Mouse (Mus musculus) heart, embryonic 15.5 days (tissue): ENCODE measurements around the gene Nploc4. TPM values are rescaled to one million over a fixed set of nuclear protein-coding genes. Genes with fewer than 3 reads are reported as not detected.
A peak's percentile ranks its signal among the peaks of the same experiment; 100 is the strongest.

ENCODE experiments used
- ATAC-seq: fragments of 200-750 bp; cut with Nextera tagmentation; replicated peaks from 2 replicates; pipeline ENCODE4 v1.8.0; 2017; ENCODE audit warnings: low read depth, moderate TSS enrichment; ENCODE audit not compliant: insufficient number of reproducible peaks, insufficient read depth, low FRiP score
- H3K27ac ChIP-seq: fragments of 300-500 bp; sonication (generic); 2 replicates; pipeline ENCODE4 v1.5.1; 2015; ENCODE audit warnings: mild to moderate bottlenecking, inconsistent platforms
- H3K27me3 ChIP-seq: fragments of 300-500 bp; sonication (generic); 2 replicates; pipeline ENCODE4 v1.6.1; 2015; ENCODE audit warnings: inconsistent platforms
- H3K36me3 ChIP-seq: fragments of 300-500 bp; sonication (generic); 2 replicates; pipeline ENCODE4 v1.6.1; 2015; ENCODE audit warnings: mild to moderate bottlenecking, inconsistent platforms
- H3K4me1 ChIP-seq: fragments of 300-500 bp; sonication (generic); replicated peaks from 2 replicates; pipeline ENCODE4 v1.6.1; 2015; ENCODE audit warnings: inconsistent platforms
- H3K4me2 ChIP-seq: fragments of 300-500 bp; sonication (generic); 2 replicates; pipeline ENCODE4 v1.6.1; 2015; ENCODE audit warnings: inconsistent platforms, mild to moderate bottlenecking, moderate library complexity
- H3K4me3 ChIP-seq: fragments of 300-500 bp; sonication (generic); 2 replicates; pipeline ENCODE4 v1.5.1; 2015; ENCODE audit warnings: mild to moderate bottlenecking, inconsistent platforms
- H3K9ac ChIP-seq: fragments of 300-500 bp; sonication (generic); 2 replicates; pipeline ENCODE4 v1.6.1; 2015; ENCODE audit warnings: mild to moderate bottlenecking, inconsistent platforms
- H3K9me3 ChIP-seq: fragments of 300-500 bp; sonication (generic); replicated peaks from 2 replicates; pipeline ENCODE4 v1.6.1; 2016; ENCODE audit warnings: inconsistent platforms
- WGBS: fragments of 180-500 bp; shearing (Covaris S2); methylation state at CpG from one replicate; pipeline ENCODE4 v1.1.7; 2015; ENCODE audit warnings: mixed read lengths; 5-methylcytosine and 5-hydroxymethylcytosine counted together
- polyA plus RNA-seq: library from polyadenylated mRNA; unstranded; fragments of >200 nt; fragmentation: Nextera tagmentation; extraction: Ambion mirVana; gene quantifications from 2 replicates; pipeline ENCODE4 v1.2.1, GENCODE M21; 2015

Gene Nploc4
- polyA plus RNA-seq, 1 experiment from 2014 or later = 22.5 TPM

DNA sequence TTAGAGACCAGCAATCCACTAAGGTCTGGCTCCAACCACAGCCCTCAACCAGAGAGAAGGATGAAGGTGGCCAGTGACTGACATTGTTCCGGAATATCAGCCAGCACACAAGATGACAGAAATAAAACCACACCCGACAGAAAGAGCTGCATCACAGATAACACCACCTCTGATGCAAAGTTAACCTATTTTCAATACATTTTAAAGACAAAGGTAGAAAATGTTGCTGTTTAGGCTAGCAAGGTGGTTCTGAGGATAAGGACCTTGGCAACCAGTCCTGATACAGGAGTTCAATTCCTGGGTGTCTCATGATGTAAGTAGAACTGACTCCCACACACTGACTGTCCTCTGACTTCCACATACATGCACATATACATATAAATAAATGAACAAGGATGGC, 38.2 kb downstream of the Nploc4 start:
- H3K9me3 ChIP-seq = no peaks in the 10 kb centered on the region
- H3K9ac ChIP-seq = no peak overlapping the region
- H3K27ac ChIP-seq = no peak overlapping the region
- peaks cover 57% of the 10 kb centered on the region for H3K36me3 ChIP-seq
- no peak overlapping the region for H3K4me2 ChIP-seq
- ATAC-seq = no peak
- WGBS = 86% methylated on average over 2 of the region's 2 CpGs
- no peaks in the 10 kb centered on the region for H3K27me3 ChIP-seq
- no peak overlapping the region for H3K4me3 ChIP-seq
- H3K4me1 ChIP-seq = no peaks in the 10 kb centered on the region

DNA sequence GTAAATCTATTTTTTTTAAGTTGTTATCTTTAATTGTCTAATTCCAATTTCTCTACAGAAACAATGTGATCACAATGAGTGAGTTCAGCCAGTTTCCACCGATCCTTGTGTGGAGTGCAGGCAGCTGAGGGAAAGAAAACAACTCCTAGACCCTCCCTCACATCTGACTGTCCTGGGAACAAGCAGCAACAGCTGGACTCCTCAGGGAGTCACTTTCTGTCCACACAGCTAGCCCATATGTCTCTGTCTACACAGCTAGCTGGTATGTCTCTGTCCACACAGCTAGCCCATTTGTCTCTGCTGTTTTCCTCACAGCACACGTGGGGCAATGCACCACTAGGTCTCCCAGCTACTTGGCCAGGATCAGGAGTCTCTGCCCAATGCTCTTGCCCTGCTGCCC, 39.9 kb downstream of the Nploc4 start:
- 74% methylated on average over 2 of the region's 2 CpGs for WGBS
- ATAC-seq = no peak
- H3K9me3 ChIP-seq = no peaks in the 10 kb centered on the region
- H3K27me3 ChIP-seq = no peaks in the 10 kb centered on the region
- H3K4me1 ChIP-seq = no peaks in the 10 kb centered on the region
- H3K27ac ChIP-seq = no peak overlapping the region
- no peak overlapping the region for H3K4me2 ChIP-seq
- H3K9ac ChIP-seq = 0 out of 2 replicates have a peak overlapping the region, but pooled peaks have one; percentile 6
- H3K4me3 ChIP-seq = no peak overlapping the region
- peaks cover 55% of the 10 kb centered on the region for H3K36me3 ChIP-seq

GRCm38 (mm10) chr11:120395661-120396060, 41.8 kb downstream of the Nploc4 start:
- Histone ChIP-seq H3K27ac (no peak overlapping the region), H3K27me3 (no peaks in the 10 kb centered on the region), H3K4me1 (no peaks in the 10 kb centered on the region), H3K9ac (no peak overlapping the region), H3K9me3 (no peaks in the 10 kb centered on the region), H3K4me3 (no peak overlapping the region), H3K36me3 (peaks cover 56% of the 10 kb centered on the region), H3K4me2 (no peak overlapping the region)
- 0 out of 2 replicates have a peak, but pooled peaks have one; percentile 18 for ATAC-seq
- WGBS = 68% methylated on average over 4 of the region's 4 CpGs

DNA sequence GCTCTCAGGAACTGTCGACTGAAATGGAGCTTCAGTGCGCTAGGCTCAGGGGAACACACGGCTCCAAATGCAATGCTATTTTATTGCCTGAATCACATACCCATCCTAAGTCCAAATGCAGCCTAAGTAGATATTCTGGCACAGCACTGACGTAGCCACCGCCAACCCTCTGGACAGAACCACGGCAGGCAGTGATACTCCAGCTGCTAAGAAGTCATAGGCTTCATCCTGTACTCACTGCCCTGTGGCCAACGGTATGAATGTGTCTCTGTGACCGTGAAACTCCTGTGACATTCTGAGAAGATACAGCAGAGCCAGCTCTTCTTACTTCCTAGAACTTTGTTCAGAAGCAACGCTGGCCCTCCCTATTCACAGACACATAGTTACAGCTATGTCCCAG, 48.9 kb downstream of the Nploc4 start:
- WGBS = 86% methylated on average over 9 of the region's 9 CpGs

GRCm38 (mm10) chr11:120387157-120387556, 50.4 kb downstream of the Nploc4 start:
- peaks cover 57% of the 10 kb centered on the region for H3K36me3 ChIP-seq
- ATAC-seq = no peak

More for the DNA sequence above, 48.9 kb downstream of the Nploc4 start:
- H3K4me1 ChIP-seq = peaks cover 31% of the 10 kb centered on the region
- H3K9me3 ChIP-seq = no peaks in the 10 kb centered on the region
- no peak overlapping the region for H3K9ac ChIP-seq
- H3K36me3 ChIP-seq = peaks cover 55% of the 10 kb centered on the region
- no peak for ATAC-seq
- no peak overlapping the region for H3K4me2 ChIP-seq
- H3K27ac ChIP-seq = peak overlapping the region; percentile 16
- H3K27me3 ChIP-seq = no peaks in the 10 kb centered on the region
- H3K4me3 ChIP-seq = no peak overlapping the region

GRCm38 (mm10) chr11:120386632-120387031, 50.9 kb downstream of the Nploc4 start:
- H3K4me1 ChIP-seq = peaks cover 48% of the 10 kb centered on the region
- peak; percentile 65; the same call in 1 of the 2 replicates for ATAC-seq
- H3K36me3 ChIP-seq = peaks cover 57% of the 10 kb centered on the region
- no peak overlapping the region for H3K4me3 ChIP-seq
- H3K9me3 ChIP-seq = no peaks in the 10 kb centered on the region
- no peaks in the 10 kb centered on the region for H3K27me3 ChIP-seq
- no peak overlapping the region for H3K9ac ChIP-seq
- 0 out of 2 replicates have a peak overlapping the region, but pooled peaks have one; percentile 21 for H3K4me2 ChIP-seq
- peak overlapping the region; percentile 93 for H3K27ac ChIP-seq
- 57% methylated on average over 6 of the region's 6 CpGs for WGBS

More at GRCm38 (mm10) chr11:120387157-120387556, 50.4 kb downstream of the Nploc4 start:
- Histone ChIP-seq H3K27me3 (no peaks in the 10 kb centered on the region), H3K4me3 (no peak overlapping the region), H3K9ac (no peak overlapping the region), H3K4me1 (peaks cover 42% of the 10 kb centered on the region), H3K4me2 (no peak overlapping the region), H3K27ac (peak overlapping the region; percentile 93), H3K9me3 (no peaks in the 10 kb centered on the region)
- 39% methylated on average over 2 of the region's 2 CpGs for whole genome bisulfite sequencing

- Histone ChIP-seq H3K36me3 (peaks cover 50% of the 10 kb centered on the region), H3K27ac (peak overlapping the region; percentile 91), H3K9ac (peak overlapping the region; percentile 7; the same call in 1 of the 2 replicates), H3K4me1 (peaks cover 70% of the 10 kb centered on the region), H3K9me3 (no peaks in the 10 kb centered on the region), H3K4me3 (no peak overlapping the region), H3K27me3 (no peaks in the 10 kb centered on the region), H3K4me2 (0 out of 2 replicates have a peak overlapping the region, but pooled peaks have one; percentile 11)
- peak; percentile 64 for ATAC-seq
- WGBS = 49% methylated on average over 9 of the region's 9 CpGs
Measured at GRCm38 (mm10) chr11:120382509-120382908, 55.0 kb downstream of the Nploc4 start.

DNA sequence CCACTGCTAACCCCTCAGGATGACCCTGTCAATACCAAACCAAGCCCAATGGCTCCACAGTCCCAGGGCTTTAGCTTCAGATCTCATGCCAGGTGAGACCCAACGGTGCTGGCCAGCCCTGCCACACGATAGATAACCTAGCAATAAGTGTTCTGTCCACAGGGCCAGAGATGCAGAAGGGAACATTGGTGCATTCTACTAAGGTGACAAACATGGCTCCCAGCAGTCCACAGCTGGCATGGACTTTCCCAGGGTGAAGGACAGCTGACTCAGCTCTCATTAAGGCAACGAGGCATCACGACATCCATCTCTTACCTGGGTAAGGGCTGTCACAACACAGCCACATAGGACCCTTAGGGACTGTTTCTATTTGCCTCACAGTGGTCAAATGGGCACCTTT, 56.4 kb downstream of the Nploc4 start:
- H3K36me3 ChIP-seq = peaks cover 62% of the 10 kb centered on the region
- H3K4me3 ChIP-seq = no peak overlapping the region
- H3K27me3 ChIP-seq = no peaks in the 10 kb centered on the region
- no peak for ATAC-seq
- H3K9me3 ChIP-seq = no peaks in the 10 kb centered on the region
- H3K4me2 ChIP-seq = no peak overlapping the region
- 84% methylated on average over 4 of the region's 4 CpGs for WGBS
- 0 out of 2 replicates have a peak overlapping the region, but pooled peaks have one; percentile 9 for H3K9ac ChIP-seq
- H3K27ac ChIP-seq = peak overlapping the region; percentile 91
- peaks cover 70% of the 10 kb centered on the region for H3K4me1 ChIP-seq

DNA sequence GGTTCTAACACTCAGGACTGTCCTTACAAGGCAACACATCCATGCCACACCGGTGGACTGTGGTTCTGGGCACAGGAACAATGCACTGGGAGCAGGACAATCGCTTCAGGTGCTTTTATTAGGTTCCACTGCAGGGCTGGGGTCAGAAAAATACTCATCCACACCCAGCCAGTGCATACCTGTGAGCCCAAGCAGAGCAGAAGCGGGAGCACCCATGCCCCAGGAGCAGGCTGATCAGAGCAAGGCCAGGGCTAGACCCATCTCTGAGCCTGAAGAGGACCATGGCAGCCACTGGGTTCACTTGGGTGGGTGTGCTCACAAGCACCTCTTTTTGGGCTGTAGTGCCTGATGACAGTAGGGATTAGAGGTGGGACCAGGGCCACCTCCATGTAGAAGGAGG, 57.2 kb downstream of the Nploc4 start:
- Histone ChIP-seq H3K36me3 (peaks cover 64% of the 10 kb centered on the region), H3K9me3 (no peaks in the 10 kb centered on the region), H3K27ac (no peak overlapping the region), H3K4me2 (no peak overlapping the region), H3K4me3 (no peak overlapping the region), H3K27me3 (no peaks in the 10 kb centered on the region), H3K4me1 (peaks cover 61% of the 10 kb centered on the region), H3K9ac (no peak overlapping the region)
- WGBS = 85% methylated on average over 3 of the region's 3 CpGs
- no peak for ATAC-seq

- WGBS = 8% methylated on average over 54 of the region's 54 CpGs
- peaks cover 66% of the 10 kb centered on the region for H3K4me1 ChIP-seq
- no peaks in the 10 kb centered on the region for H3K27me3 ChIP-seq
- peak within 1 kb of the TSS; percentile 78 for H3K27ac ChIP-seq
- peaks cover 66% of the 10 kb centered on the region for H3K36me3 ChIP-seq
- H3K4me2 ChIP-seq = peak within 1 kb of the TSS; percentile 97
- no peaks in the 10 kb centered on the region for H3K9me3 ChIP-seq
- peak within 1 kb of the TSS; percentile 82 for H3K4me3 ChIP-seq
- ATAC-seq = peak; percentile 79
- H3K9ac ChIP-seq = peak within 1 kb of the TSS; percentile 86
Measured at GRCm38 (mm10) chr11:120378611-120379540, 58.6 kb downstream of the Nploc4 start, which contains the start of gene Faap100. TSS of gene Faap100 (minus strand) at chr11:120378764.

- peak; percentile 7 for ATAC-seq
- H3K9me3 ChIP-seq = no peaks in the 10 kb centered on the region
- 2% methylated on average over 34 of the region's 40 CpGs for WGBS
- peak overlapping the region; percentile 67 for H3K27ac ChIP-seq
- peaks cover 69% of the 10 kb centered on the region for H3K4me1 ChIP-seq
- H3K4me2 ChIP-seq = peak overlapping the region; percentile 97
- H3K4me3 ChIP-seq = peak overlapping the region; percentile 82
- no peaks in the 10 kb centered on the region for H3K27me3 ChIP-seq
- H3K9ac ChIP-seq = peak overlapping the region; percentile 86
- H3K36me3 ChIP-seq = peaks cover 60% of the 10 kb centered on the region
Measured at GRCm38 (mm10) chr11:120378031-120378610, 59.4 kb downstream of the Nploc4 start.
